Mouse (Mus musculus) CD4-positive, CD25-positive, alpha-beta regulatory T cell, adult 2 months (primary cell): ENCODE measurements around the gene Cox5a.

Source experiments
- DNase-seq: peaks from one replicate; pipeline ENCODE4 v3.0.0-alpha.2; 2012; ENCODE audit warnings: low read depth, low spot score

The Cox5a gene

GRCm38 (mm10) chr9:57561711-57562099 lies 40.6 kb downstream of the Cox5a start:
- DNase-seq = peak; percentile 24

GRCm38 (mm10) chr9:57562896-57563372 lies 41.9 kb downstream of the Cox5a start:
- DNase-seq = no peak

GRCm38 (mm10) chr9:57564609-57565008 lies 43.5 kb downstream of the Cox5a start:
- no peak for DNase-seq

- no peak for DNase-seq
Measured at GRCm38 (mm10) chr9:57565741-57566221, 44.7 kb downstream of the Cox5a start.

- DNase-seq = no peak
Measured at GRCm38 (mm10) chr9:57566846-57567245, 45.8 kb downstream of the Cox5a start.

- no peak for DNase-seq
Measured at GRCm38 (mm10) chr9:57568500-57568899, 47.4 kb downstream of the Cox5a start.

GRCm38 (mm10) chr9:57574397-57574796 lies 53.3 kb downstream of the Cox5a start:
- DNase-seq = no peak

- DNase-seq = no peak
Measured at GRCm38 (mm10) chr9:57575577-57575976, 54.5 kb downstream of the Cox5a start.

- no peak for DNase-seq
Measured at GRCm38 (mm10) chr9:57577144-57577849, 56.2 kb downstream of the Cox5a start.
